Mouse (Mus musculus) liver (tissue): Measurements from ENCODE around the gene Topbp1.
A peak's percentile ranks its signal among the peaks of the same experiment; 100 is the strongest.

Experiments
- DNase-seq: peaks from one replicate; pipeline ENCODE4 v3.0.0-alpha.2; 2020; ENCODE audit warnings: mixed read lengths

The Topbp1 gene

DNA sequence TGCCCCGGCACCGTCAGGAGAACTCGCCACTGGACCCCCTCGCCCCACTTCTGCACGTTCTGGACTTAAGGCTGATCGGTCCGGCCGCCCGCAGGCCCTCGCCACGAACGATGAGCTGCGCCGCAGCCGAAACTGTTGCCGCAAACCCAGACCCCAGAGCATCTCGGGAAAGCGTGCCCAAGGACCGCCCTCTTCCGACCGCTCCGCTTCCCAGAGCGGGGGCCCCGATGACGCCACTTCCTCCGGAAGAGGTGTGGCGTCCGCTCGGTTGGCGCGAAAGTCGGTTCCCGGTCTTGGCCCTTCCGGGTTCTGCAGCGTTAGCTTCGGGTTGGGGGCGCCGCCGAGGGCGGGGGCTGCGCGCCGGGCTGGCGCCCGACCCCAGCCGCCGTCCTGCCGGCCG lies at the start of gene Topbp1, which contains the start of gene 1300017J02Rik:
Gene Topbp1 (plus strand): TSS at position 289 of the 400 bp plus-strand sequence.
Gene 1300017J02Rik (minus strand): TSS at position 156 of the 400 bp plus-strand sequence.
- DNase-seq = peak; percentile 96

- peak; percentile 35 for DNase-seq
These were observed 39.2 kb upstream of the Topbp1 start for GRCm38 (mm10) chr9:103265778-103266177.

GRCm38 (mm10) chr9:103271104-103271503 lies 33.9 kb upstream of the Topbp1 start:
- no peak for DNase-seq

- peak; percentile 48 for DNase-seq
These were observed 30.2 kb upstream of the Topbp1 start for GRCm38 (mm10) chr9:103274819-103275218.

DNA sequence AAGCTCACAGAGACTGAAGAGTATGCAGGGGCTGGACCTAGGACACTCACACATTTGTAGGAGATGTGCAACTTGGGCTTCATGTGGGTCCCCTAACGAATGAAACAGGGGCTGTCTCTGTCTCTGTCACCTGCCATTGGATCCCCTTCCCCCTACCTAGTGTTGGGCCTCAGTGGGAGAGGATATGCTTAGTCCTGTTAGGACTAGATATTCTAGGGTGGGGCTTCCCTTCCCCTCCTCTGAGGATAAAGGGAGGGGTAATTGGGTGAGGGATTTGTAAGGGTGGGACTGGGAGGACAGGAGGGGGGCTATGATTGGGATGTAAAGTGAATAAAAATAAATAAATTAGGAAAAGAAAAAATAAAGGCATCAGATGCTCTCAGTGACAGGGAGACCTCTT lies 29.3 kb upstream of the Topbp1 start:
- peak; percentile 26 for DNase-seq

GRCm38 (mm10) chr9:103276876-103277275 lies 28.1 kb upstream of the Topbp1 start:
- DNase-seq = no peak

DNA sequence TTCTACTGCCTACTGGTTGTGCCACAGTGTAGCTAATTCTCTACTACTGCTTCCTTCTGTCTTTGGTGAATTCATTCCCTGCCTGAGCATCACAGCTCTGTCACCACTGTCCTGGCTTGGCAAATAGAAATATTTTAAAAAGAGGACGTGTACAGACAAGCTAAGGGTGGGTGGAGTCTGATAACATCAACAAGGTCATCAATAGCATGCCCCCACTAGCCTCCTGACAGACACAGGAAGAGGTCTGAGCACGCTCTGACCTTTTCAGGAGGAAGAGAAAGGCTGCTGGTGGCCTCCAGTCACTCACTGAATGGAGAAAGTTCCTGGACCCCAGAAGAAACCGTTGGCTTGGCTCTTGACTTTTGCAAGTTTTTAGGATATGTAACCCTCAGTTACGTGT lies 18.6 kb upstream of the Topbp1 start:
- DNase-seq = peak; percentile 29

- peak; percentile 51 for DNase-seq
These were observed 18.1 kb upstream of the Topbp1 start for GRCm38 (mm10) chr9:103286901-103287422.

- peak; percentile 92 for DNase-seq
These were observed 17.1 kb upstream of the Topbp1 start for GRCm38 (mm10) chr9:103287840-103288488.

DNA sequence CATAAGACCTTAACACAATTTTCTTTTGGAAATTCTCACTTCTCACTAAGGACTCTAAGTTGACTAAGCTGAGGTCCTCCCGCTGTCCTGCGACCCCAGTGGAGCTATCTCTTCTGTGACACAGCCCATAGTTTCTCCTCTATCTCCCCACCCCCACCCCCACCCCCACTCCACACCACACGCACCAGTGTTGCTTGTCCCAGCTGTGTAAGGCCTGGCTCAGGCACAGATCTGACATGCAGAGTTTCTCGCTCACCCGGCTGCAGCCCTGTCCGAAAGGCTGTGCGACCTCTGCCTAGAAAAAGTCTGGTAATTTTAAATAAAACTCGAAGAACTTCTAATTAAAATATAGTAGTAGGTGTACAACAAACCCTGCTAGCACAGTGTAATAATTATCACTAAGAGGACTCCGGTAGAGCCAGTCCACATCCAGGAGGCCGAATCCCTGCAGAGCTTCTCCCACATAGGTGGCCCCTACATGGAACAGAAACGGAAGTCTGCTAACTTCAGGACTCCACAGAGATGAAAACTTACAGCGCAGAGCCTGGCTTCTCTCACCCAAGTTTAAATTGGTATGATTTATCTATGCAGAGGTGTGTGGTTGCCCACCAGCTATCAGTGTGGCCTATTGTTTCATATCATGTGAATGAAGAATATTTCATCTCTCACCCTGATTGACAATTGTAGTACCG lies 16.4 kb upstream of the Topbp1 start:
- DNase-seq = no peak

GRCm38 (mm10) chr9:103294507-103294906 lies 10.5 kb upstream of the Topbp1 start:
- DNase-seq = no peak

DNA sequence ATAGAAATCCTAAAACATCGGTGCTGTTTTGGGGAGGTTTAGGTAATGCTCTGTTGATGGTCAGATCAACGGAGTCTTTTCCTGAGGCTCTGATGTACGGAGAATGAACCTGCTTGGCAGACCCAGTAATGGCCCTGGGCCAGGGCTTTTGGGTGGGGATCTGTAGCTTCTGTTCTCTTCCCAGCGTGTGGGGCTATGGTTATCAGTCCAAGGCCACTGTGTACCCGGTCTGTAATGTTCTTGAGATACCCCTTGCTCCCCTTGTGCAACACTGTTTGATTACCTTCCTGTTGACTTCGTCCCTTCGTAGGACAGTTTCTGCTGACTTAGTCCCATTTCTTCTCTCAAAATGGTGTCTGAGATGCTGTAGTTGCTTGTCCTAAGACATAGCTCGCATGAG lies 3.9 kb upstream of the Topbp1 start:
- no peak for DNase-seq

DNA sequence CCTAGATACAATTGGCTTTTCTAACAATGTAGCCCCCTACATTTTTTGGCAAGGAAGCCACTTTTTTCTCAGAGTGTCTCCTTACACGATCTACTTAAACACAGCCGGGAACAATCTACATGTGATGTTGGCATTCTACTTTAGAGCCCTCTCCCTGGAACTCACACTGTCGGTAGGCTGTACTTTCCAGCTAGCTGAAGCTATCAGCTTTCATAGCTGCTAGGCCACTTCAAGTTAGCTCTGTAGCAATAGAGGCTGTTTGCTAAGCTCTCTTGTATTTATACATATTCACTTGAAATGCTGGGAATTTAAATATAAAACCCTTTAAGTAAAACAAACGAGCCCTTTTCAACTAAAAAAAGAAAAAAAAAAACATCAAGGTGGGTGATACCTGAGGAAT lies 2.8 kb upstream of the Topbp1 start:
- DNase-seq = no peak

- peak; percentile 74 for DNase-seq
These were observed 2.3 kb upstream of the Topbp1 start for GRCm38 (mm10) chr9:103302666-103303065.

- peak; percentile 34 for DNase-seq
These were observed 472 bp downstream of the Topbp1 start for GRCm38 (mm10) chr9:103305332-103306041.

DNA sequence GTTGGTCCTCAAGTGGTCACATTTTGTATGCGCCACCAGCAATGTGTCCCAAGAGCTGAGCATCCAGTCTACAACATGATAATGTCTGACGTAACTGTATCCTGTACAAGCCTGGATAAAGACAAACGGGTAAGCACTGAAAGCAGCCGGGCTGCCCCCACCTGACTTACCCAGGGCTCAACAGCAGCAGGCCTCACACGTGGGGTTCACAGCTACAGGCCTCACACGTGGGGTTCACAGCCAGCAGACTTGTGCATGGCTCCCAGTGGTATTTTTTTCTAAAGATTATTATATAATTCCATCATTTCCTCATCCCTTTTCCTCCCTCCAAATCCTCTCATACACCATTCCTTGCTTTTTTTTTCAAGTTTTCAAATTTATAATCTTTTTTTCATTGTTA lies 4.8 kb downstream of the Topbp1 start:
- DNase-seq = no peak

DNA sequence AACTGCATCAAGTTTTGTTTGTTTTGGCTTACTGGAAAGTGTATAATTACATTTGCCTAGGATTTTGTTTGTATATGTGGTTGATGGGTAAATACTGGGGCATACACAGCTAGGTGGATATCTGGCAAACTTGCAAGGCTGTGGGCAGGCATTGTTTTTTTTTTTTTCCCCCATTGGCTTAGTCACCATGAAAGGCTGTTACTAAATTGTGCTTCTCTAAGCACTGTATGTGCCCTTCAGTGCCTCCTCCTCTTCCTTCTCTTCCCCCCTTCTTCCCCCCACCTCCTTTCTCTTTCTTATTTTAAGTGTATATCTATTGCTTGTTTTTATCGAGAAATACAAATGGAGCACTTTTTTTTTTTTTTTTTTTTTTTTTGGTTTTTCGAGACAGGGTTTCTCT lies 19.7 kb downstream of the Topbp1 start:
- no peak for DNase-seq

DNA sequence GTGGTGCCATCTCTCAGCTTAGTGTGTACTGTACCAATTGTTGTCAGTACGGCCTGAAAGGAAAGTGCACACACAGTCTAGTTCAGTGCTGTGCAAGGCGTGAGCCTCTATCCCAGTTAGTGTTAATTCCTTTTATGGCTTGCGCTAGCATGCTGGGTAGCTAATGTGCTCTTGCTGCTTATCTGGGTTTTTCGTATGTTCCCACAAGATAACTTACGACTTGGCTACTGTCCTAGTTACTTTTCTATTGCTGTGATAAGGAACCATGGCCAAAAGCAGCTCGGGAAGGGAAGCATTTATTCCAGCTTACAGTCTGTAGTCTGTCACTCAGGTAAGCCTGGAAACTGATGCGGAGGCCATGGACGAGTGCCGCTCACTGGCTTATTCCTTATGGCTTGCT lies 21.4 kb downstream of the Topbp1 start:
- peak; percentile 41 for DNase-seq

DNA sequence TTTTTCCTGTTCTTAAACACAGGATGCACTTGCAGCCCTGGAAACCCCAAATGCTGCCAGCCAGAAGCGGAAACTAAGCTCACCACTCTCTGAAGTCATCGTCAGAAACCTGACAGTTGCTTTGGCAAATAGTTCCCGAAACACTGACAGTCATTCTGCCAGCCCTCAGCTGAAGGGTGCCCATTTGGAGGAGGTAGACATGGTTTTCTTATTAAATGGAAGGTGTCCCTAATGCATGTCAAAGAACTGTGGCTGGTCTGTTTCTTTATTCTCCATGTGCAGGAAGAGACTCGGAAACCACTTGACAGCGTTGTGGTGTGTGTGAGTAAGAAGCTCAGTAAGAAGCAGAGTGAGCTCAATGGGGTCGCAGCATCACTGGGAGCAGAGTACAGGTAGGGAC lies 27.6 kb downstream of the Topbp1 start:
- no peak for DNase-seq

GRCm38 (mm10) chr9:103336912-103337311 lies 31.9 kb downstream of the Topbp1 start:
- DNase-seq = no peak

DNA sequence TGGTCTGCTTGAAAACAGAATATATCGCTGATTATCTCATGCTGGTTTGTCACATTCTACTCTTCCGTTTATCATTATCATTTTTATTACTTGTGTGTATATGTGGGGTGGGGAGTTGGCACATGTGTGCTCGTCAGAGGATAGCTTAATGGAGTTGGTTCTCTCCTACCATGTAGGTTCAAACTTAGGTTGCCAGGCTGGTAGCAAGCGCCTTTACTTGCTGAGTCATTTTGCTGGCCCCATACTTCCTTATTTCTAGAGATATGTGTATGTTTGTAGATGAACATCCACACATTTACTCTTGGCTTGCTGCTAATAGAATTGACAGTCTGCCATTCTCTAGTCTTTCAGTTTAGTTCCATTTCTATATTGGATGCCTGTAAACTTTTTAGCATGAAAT lies 42.0 kb downstream of the Topbp1 start:
- no peak for DNase-seq

DNA sequence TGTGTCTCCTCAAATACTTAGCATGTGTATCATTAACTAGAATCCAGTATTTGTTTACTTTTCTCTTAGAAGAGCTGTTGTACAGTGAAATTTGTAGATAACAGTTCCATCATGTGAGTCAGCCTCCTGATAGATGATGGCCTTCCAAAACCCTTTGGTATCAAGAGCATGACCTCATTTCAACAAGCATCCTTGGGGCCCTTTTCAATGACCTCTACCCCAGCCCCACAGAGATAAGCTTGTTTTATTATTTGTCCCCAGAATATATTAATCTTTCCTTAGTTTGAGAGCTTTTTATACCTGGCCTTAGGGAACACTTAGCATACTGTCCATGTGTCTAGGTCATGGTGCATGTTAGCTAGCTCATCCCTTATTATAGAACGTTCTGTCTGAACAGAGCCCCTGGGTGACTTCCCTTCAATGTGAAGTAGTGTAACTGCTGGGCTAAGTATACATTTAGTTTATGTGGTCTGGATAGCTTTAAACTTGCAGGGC lies 43.0 kb downstream of the Topbp1 start:
- no peak for DNase-seq

DNA sequence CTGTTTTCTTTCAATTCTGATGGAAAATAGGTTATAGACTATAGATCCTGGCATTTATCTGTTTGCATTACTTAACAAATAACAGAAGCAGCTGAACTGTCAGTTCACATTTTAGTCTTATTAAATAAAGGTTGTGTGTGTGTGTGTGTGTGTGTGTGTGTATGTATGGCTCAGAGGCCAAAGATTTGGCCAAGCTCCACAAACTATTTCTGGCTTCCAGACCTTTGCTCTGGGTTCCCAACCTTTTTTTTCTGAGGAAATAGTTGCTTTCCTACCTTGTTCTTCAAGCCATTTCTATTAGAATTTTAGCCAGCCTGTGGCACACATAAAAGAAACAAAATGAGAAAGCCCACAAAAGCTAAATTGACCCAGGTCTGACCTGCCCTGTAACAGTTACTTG lies 43.8 kb downstream of the Topbp1 start:
- no peak for DNase-seq
